ENCODE assay signal across 8 mouse cellular contexts in the genomic region with DNA sequence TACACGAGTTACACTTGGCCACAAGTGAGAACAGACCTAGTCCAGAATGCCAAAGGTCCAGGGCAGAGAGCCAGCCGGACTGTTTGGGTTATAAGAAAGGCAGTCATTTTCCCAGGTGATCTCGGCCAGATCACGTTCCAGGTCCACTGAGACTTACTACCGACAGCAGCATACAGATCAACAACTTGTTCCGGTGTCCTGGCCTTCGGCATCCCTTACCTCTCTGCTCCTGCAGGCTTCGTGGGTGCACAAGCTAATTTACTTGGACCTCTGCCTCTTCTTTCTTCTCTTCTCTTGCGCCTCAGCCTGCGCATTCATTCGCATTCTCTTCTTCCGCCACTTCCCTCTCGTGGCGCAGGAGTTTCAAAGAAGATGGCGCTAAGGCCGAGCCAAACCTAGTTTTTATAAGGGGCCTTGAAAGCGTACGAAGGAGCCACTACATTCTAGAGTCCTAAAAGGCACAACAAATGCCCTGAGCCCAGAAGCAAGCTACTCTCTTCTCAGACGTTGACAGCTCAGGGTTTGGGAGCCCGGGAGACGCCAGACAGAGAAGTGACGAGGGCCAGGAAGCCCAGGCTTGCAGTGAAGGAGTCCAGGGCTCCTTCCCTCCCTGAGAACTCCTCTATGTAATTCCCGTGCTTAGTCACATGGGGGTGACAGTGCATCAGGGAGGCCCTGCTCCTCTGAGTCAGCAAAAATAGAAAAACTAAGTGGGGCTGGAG. TPM values are rescaled to one million over a fixed set of nuclear protein-coding genes. Genes with fewer than 3 reads are reported as not detected.
DNase-seq lines count a peak whose midpoint lies in the region; ATAC-seq and TF ChIP-seq lines count a peak whose summit lies in the region.

No protein-coding gene starts in this region.

- 5% methylated on average over 23 of the region's 23 CpGs for WGBS in forebrain, embryonic 11.5 days
- 3% methylated on average over 23 of the region's 23 CpGs for WGBS in heart, embryonic 15.5 days
- 14% methylated on average over 23 of the region's 23 CpGs for WGBS in liver, adult 2 months

- DNase-seq in ES-E14 (ENCODE audit: low read depth, low spot score), result no peak
- DNase-seq in c-Kit-positive CD71-positive TER-119-positive erythroid progenitor cells, embryonic 14.5 days (ENCODE audit: low spot score), result peak; percentile 58
- DNase-seq in forebrain, embryonic 11.5 days (ENCODE audit: low spot score), result peak; percentile 79
- DNase-seq in kidney, postnatal 10 days, result peak; percentile 79
- peak; percentile 88 for DNase-seq in liver, adult 2 months (ENCODE audit: extremely low read depth, low read depth, low spot score)
- peak; percentile 37 to 52 for DNase-seq in monocyte, adult 2 months (ENCODE audit: low read depth in 1 of 2, low spot score in 2 of 2)
- DNase-seq in spleen, postnatal 36 days (ENCODE audit: low spot score in 2 of 2), result peak; percentile 31 to 57

- in situ Hi-C loops in ES-E14 (cut with MboI; ENCODE audit: low sequenced_read_pairs in 2 of 2, unreplicated experiment in 2 of 2), result no loop called here

- no peak for TF ChIP-seq POLR2A in liver, adult 2 months (IDR thresholded peaks at IDR 0.05; ENCODE audit: extremely low read depth, insufficient read depth, low read length)

- H3K27me3 ChIP-seq in forebrain, embryonic 11.5 days (ENCODE audit: control insufficient read depth, insufficient read depth, low read length), result no peaks in the 10 kb centered on the region
- no peaks in the 10 kb centered on the region for H3K27me3 ChIP-seq in heart, embryonic 15.5 days
- H3K27me3 ChIP-seq in liver, adult 2 months (ENCODE audit: control insufficient read depth, insufficient read depth, low read length), result no peaks in the 10 kb centered on the region

- TF ChIP-seq CTCF in liver, adult 2 months (IDR thresholded peaks at IDR 0.05; ENCODE audit: low read depth, low read length), result peak; percentile 85

- H3K79me2 ChIP-seq in liver, adult 2 months (ENCODE audit: control insufficient read depth, insufficient read depth, low read length), result no peaks in the 10 kb centered on the region

- peaks cover 7 to 11% of the 10 kb centered on the region in 2 experiments for H3K4me1 ChIP-seq in ES-E14 (ENCODE audit: control insufficient read depth in 2 of 2, insufficient read depth in 2 of 2, low read length in 2 of 2, poor library complexity in 1 of 2)
- no peaks in the 10 kb centered on the region; the same call in 1 of the 2 replicates for H3K4me1 ChIP-seq in forebrain, embryonic 11.5 days (replicated peaks; ENCODE audit: control insufficient read depth, insufficient read depth, low read length)
- peaks cover 4% of the 10 kb centered on the region; the same call in 1 of the 2 replicates for H3K4me1 ChIP-seq in heart, embryonic 15.5 days (replicated peaks)
- H3K4me1 ChIP-seq in liver, adult 2 months (ENCODE audit: control insufficient read depth, insufficient read depth, low read length), result peaks cover 2% of the 10 kb centered on the region

- H3K4me2 ChIP-seq in forebrain, embryonic 11.5 days (ENCODE audit: low read depth, low read length, severe bottlenecking), result peak overlapping the region; percentile 50
- peak overlapping the region; percentile 62 for H3K4me2 ChIP-seq in heart, embryonic 15.5 days

- H3K27ac ChIP-seq in ES-E14 (ENCODE audit: insufficient read depth, low read depth, low read length, poor library complexity, severe bottlenecking), result peak overlapping the region; percentile 84
- H3K27ac ChIP-seq in forebrain, embryonic 11.5 days (ENCODE audit: low read depth, low read length), result peak overlapping the region; percentile 19; the same call in 1 of the 2 replicates
- peak overlapping the region; percentile 78 for H3K27ac ChIP-seq in heart, embryonic 15.5 days
- H3K27ac ChIP-seq in liver, adult 2 months (replicated peaks; ENCODE audit: insufficient read depth, low read depth, low read length), result peak overlapping the region; percentile 73

- peak overlapping the region; percentile 76 for H3K9ac ChIP-seq in ES-E14 (ENCODE audit: insufficient read depth, low read depth, low read length, poor library complexity, severe bottlenecking)
- H3K9ac ChIP-seq in forebrain, embryonic 11.5 days (ENCODE audit: low read length), result peak overlapping the region; percentile 55
- H3K9ac ChIP-seq in heart, embryonic 15.5 days, result peak overlapping the region; percentile 44
- peak overlapping the region; percentile 77 for H3K9ac ChIP-seq in liver, adult 2 months (ENCODE audit: low read depth, low read length)

- ATAC-seq in forebrain, embryonic 11.5 days (replicated peaks; ENCODE audit: low FRiP score), result peak; percentile 80
- ATAC-seq in heart, embryonic 15.5 days (replicated peaks; ENCODE audit: insufficient number of reproducible peaks, insufficient read depth, low FRiP score, low read depth), result peak; percentile 85

- no peaks in the 10 kb centered on the region for H3K9me3 ChIP-seq in ES-E14 (ENCODE audit: control insufficient read depth, insufficient read depth, low read depth, low read length)
- H3K9me3 ChIP-seq in forebrain, embryonic 11.5 days (ENCODE audit: control insufficient read depth, low read length), result no peaks in the 10 kb centered on the region
- no peaks in the 10 kb centered on the region for H3K9me3 ChIP-seq in heart, embryonic 15.5 days (replicated peaks)

- peak overlapping the region; percentile 61 to 75 for H3K4me3 ChIP-seq in ES-E14 (ENCODE audit: insufficient read depth in 1 of 2, low read depth in 1 of 2, low read length in 2 of 2, poor library complexity in 1 of 2, severe bottlenecking in 1 of 2)
- peak overlapping the region; percentile 24 for H3K4me3 ChIP-seq in forebrain, embryonic 11.5 days (ENCODE audit: low read depth, low read length)
- H3K4me3 ChIP-seq in heart, embryonic 15.5 days, result peak overlapping the region; percentile 44
- H3K4me3 ChIP-seq in liver, adult 2 months (ENCODE audit: insufficient read depth, low read depth, low read length), result peak overlapping the region; percentile 36

- H3K36me3 ChIP-seq in ES-E14 (ENCODE audit: control insufficient read depth, insufficient read depth, low read length, poor library complexity, severe bottlenecking), result no peaks in the 10 kb centered on the region
- no peaks in the 10 kb centered on the region for H3K36me3 ChIP-seq in forebrain, embryonic 11.5 days (ENCODE audit: control insufficient read depth, insufficient read depth, low read length)
- no peaks in the 10 kb centered on the region for H3K36me3 ChIP-seq in heart, embryonic 15.5 days
- H3K36me3 ChIP-seq in liver, adult 2 months (ENCODE audit: control insufficient read depth, insufficient read depth, low read length), result no peaks in the 10 kb centered on the region

TF ChIP-seq in ES-E14, 5 proteins besides CTCF, POLR2A, EP300 and RAD21:
- TF ChIP-seq HCFC1 (IDR thresholded peaks at IDR 0.05; ENCODE audit: borderline replicate concordance, insufficient read depth, low read length) (peak; percentile 34; the same call in 1 of the 2 replicates), MAFK (IDR thresholded peaks at IDR 0.05; ENCODE audit: insufficient read depth, low read depth, low read length) (peak; percentile 99), ZC3H11A (IDR thresholded peaks at IDR 0.05; ENCODE audit: borderline replicate concordance, low read depth, low read length) (no peak)

RNA-seq across cellular contexts. Expression of a gene that starts 27.2 kb away (rescaled TPM):
- 120 and 135 TPM in 2 replicates for total RNA-seq in ES-E14 (2012; rRNA removed)
- polyA plus RNA-seq in forebrain, embryonic 11.5 days (2014; fragmentation: Nextera tagmentation; extraction: Ambion mirVana), result 69.6 and 79.3 TPM in 2 replicates
- polyA plus RNA-seq in heart, embryonic 15.5 days (2015; fragmentation: Nextera tagmentation; extraction: Ambion mirVana), result 41.5 and 42.5 TPM in 2 replicates
- total RNA-seq in liver, adult 2 months (2014; rRNA removed), result 45.4 TPM in 2 replicates
- 8.0 and 8.9 TPM in 2 replicates for polyA plus RNA-seq in liver, adult 2 months (2012; rRNA removed)

RNA-seq across cellular contexts. Expression of a gene that starts 29.9 kb away (rescaled TPM):
- total RNA-seq in ES-E14 (2012; rRNA removed), result 1.8 and 2.4 TPM in 2 replicates
- 0.23 and 0.27 TPM in 2 replicates for polyA plus RNA-seq in forebrain, embryonic 11.5 days (2014; fragmentation: Nextera tagmentation; extraction: Ambion mirVana)
- polyA plus RNA-seq in heart, embryonic 15.5 days (2015; fragmentation: Nextera tagmentation; extraction: Ambion mirVana), result 0.72 and 2.0 TPM in 2 replicates
- total RNA-seq in liver, adult 2 months (2014; rRNA removed), result 6.6 and 16.9 TPM in 2 replicates
- polyA plus RNA-seq in liver, adult 2 months (2012; rRNA removed), result 49.9 and 52.4 TPM in 2 replicates

RNA-seq across cellular contexts. Expression of a gene that starts 49.0 kb away (rescaled TPM):
- total RNA-seq in ES-E14 (2012; rRNA removed), result not detected in 2 replicates
- polyA plus RNA-seq in forebrain, embryonic 11.5 days (2014; fragmentation: Nextera tagmentation; extraction: Ambion mirVana), result not detected in 2 replicates
- polyA plus RNA-seq in heart, embryonic 15.5 days (2015; fragmentation: Nextera tagmentation; extraction: Ambion mirVana), result not detected in 2 replicates
- total RNA-seq in liver, adult 2 months (2014; rRNA removed), result not detected in 2 replicates
- polyA plus RNA-seq in liver, adult 2 months (2012; rRNA removed), result not detected in 2 replicates

Comparison
In these comparisons a context has a peak if more than half of its experiments do, and no peak if none do; other contexts are left out.
1. H3K27ac ChIP-seq: peak in every context shown above with its lines; median percentile 84 in ES-E14; 78 in heart, embryonic 15.5 days; 73 in liver, adult 2 months; 19 in forebrain, embryonic 11.5 days.
2. RNA of a gene that starts 29.9 kb away (polyA plus RNA-seq): 49.9 to 52.4 TPM in liver, adult 2 months; 0.72 to 2.0 TPM in heart, embryonic 15.5 days and 0.23 to 0.27 TPM in forebrain, embryonic 11.5 days; every median in the first group is over 10 times any median in the second.
3. Peak in every context shown above with its lines, with median percentiles within 50 percentile points of each other: H3K4me3 ChIP-seq and H3K9ac ChIP-seq.